Mouse (Mus musculus) myocyte (in vitro differentiated cells): ENCODE measurements at regions not wholly inside any gene's neighbourhood (a gene's known extent, or its start where the extent isn't known, plus 50 kb on each side); places are given as distances from the start of the nearest gene placed in this dataset.

ENCODE experiments used
- H3K27me3 ChIP-seq: one replicate; pipeline ENCODE4 v1.6.1; 2011; ENCODE audit not compliant: control insufficient read depth, insufficient read depth, insufficient read length
- H3K36me3 ChIP-seq: one replicate; pipeline ENCODE4 v1.6.1; 2011; ENCODE audit not compliant: control insufficient read depth, insufficient read depth
- H3K4me2 ChIP-seq: one replicate; pipeline ENCODE4 v1.6.1; 2011; ENCODE audit warnings: low read depth, control low read depth
- H3K4me3 ChIP-seq: one replicate; pipeline ENCODE4 v1.5.1; 2011; ENCODE audit warnings: mild to moderate bottlenecking, control low read depth, moderate library complexity
- H3K79me2 ChIP-seq: one replicate; pipeline ENCODE4 v1.6.1; 2011; ENCODE audit not compliant: control insufficient read depth, insufficient read depth
- H3ac ChIP-seq: one replicate; pipeline ENCODE4 v1.6.1; 2011; ENCODE audit not compliant: control insufficient read depth, insufficient read length
- CEBPB ChIP-seq: IDR thresholded peaks from 2 replicates; pipeline ENCODE4 v1.6.1; 2011; ENCODE audit warnings: mild to moderate bottlenecking, moderate library complexity; ENCODE audit not compliant: poor library complexity, insufficient read depth, severe bottlenecking
- E2F4 ChIP-seq: IDR thresholded peaks from one replicate; pipeline ENCODE4 v1.6.1; 2011; ENCODE audit warnings: mild to moderate bottlenecking, control low read depth, moderate library complexity; ENCODE audit not compliant: insufficient read depth
- MAX ChIP-seq: IDR thresholded peaks from one replicate; pipeline ENCODE4 v1.6.1; 2011; ENCODE audit warnings: low read depth, mild to moderate bottlenecking, control low read depth
- MYOD1 ChIP-seq, 3 experiments: IDR thresholded peaks; one replicate each; pipeline ENCODE4 v1.6.1; 2011; ENCODE audit warnings: control low read depth in 2 of 3, low read depth in 2 of 3, mild to moderate bottlenecking in 2 of 3, moderate library complexity in 1 of 3; ENCODE audit not compliant: insufficient read length in 2 of 3, control insufficient read depth in 1 of 3
- MYOG ChIP-seq, 3 experiments: IDR thresholded peaks; one replicate each; pipeline ENCODE4 v1.6.1; 2011; ENCODE audit warnings: control low read depth in 2 of 3, low read depth in 2 of 3, mild to moderate bottlenecking in 2 of 3; ENCODE audit not compliant: insufficient read length in 2 of 3, control insufficient read depth in 1 of 3, insufficient read depth in 1 of 3
- POLR2A ChIP-seq: IDR thresholded peaks from one replicate; pipeline ENCODE4 v1.6.1; 2011; ENCODE audit warnings: low read depth, mild to moderate bottlenecking, control low read depth, moderate library complexity; ENCODE audit not compliant: insufficient read length
- POLR2AphosphoS2 ChIP-seq: IDR thresholded peaks from one replicate; pipeline ENCODE4 v1.6.1; 2011; ENCODE audit warnings: low read depth, control low read depth; ENCODE audit not compliant: insufficient read length
- SRF ChIP-seq: IDR thresholded peaks from one replicate; pipeline ENCODE4 v1.6.1; 2011; ENCODE audit warnings: low read depth; ENCODE audit not compliant: control insufficient read depth, insufficient read length
- TCF3 ChIP-seq: IDR thresholded peaks from one replicate; pipeline ENCODE4 v1.6.1; 2011; ENCODE audit warnings: low read depth, control low read depth; ENCODE audit not compliant: insufficient read length
- USF1 ChIP-seq: IDR thresholded peaks from one replicate; pipeline ENCODE4 v1.6.1; 2011; ENCODE audit warnings: low read depth, mild to moderate bottlenecking, control low read depth, moderate library complexity

GRCm38 (mm10) chr13:51899319-51900042 is 53.0 kb downstream of the Gadd45g start:
- Histone ChIP-seq H3K36me3 (no peaks in the 10 kb centered on the region), H3K4me2 (no peak overlapping the region), H3K79me2 (no peaks in the 10 kb centered on the region), H3K4me3 (no peak overlapping the region), H3K27me3 (no peaks in the 10 kb centered on the region), H3ac (no peak overlapping the region)
- no peak for TF ChIP-seq USF1
- TF ChIP-seq E2F4 = no peak
- peak in 1 of 3 experiments; percentile 19 for TF ChIP-seq MYOG (IDR thresholded peaks at IDR 0.05; ENCODE audit: control insufficient read depth in 1 of 3, insufficient read depth in 1 of 3, insufficient read length in 2 of 3, low read depth in 2 of 3)
- peak; percentile 8 for TF ChIP-seq TCF3
- TF ChIP-seq MAX = no peak

- H3K27me3 ChIP-seq = no peaks in the 10 kb centered on the region
- no peak overlapping the region for H3K4me2 ChIP-seq
- no peaks in the 10 kb centered on the region for H3K79me2 ChIP-seq
- H3K4me3 ChIP-seq = no peak overlapping the region
- no peaks in the 10 kb centered on the region for H3K36me3 ChIP-seq
- no peak overlapping the region for H3ac ChIP-seq
- TF ChIP-seq E2F4 (no peak), MYOD1 (IDR thresholded peaks at IDR 0.05; ENCODE audit: control insufficient read depth in 1 of 3, insufficient read length in 2 of 3, low read depth in 2 of 3) (peak in 1 of 3 experiments; percentile 15)
These were observed 53.6 kb downstream of the Gadd45g start for GRCm38 (mm10) chr13:51900043-51900440.

- no peak overlapping the region for H3K4me2 ChIP-seq
- no peak for TF ChIP-seq USF1
- TF ChIP-seq CEBPB = no peak
- TF ChIP-seq POLR2A = no peak
- TF ChIP-seq MAX = no peak
- TF ChIP-seq MYOG (IDR thresholded peaks at IDR 0.05; ENCODE audit: control insufficient read depth in 1 of 3, insufficient read depth in 1 of 3, insufficient read length in 2 of 3, low read depth in 2 of 3) = peak in 2 of 3 experiments; percentile 76 to 85
- TF ChIP-seq MYOD1 (IDR thresholded peaks at IDR 0.05; ENCODE audit: control insufficient read depth in 1 of 3, insufficient read length in 2 of 3, low read depth in 2 of 3) = peak in 2 of 3 experiments; percentile 71 to 74
- H3K4me3 ChIP-seq = no peak overlapping the region
These were observed 56.2 kb downstream of the Gadd45g start for GRCm38 (mm10) chr13:51902482-51903285.

GRCm38 (mm10) chr13:51903324-51903939 is 57.0 kb downstream of the Gadd45g start:
- no peaks in the 10 kb centered on the region for H3K36me3 ChIP-seq
- H3K27me3 ChIP-seq = no peaks in the 10 kb centered on the region
- no peak overlapping the region for H3K4me2 ChIP-seq
- no peak overlapping the region for H3K4me3 ChIP-seq
- H3K79me2 ChIP-seq = no peaks in the 10 kb centered on the region
- TF ChIP-seq TCF3 = no peak
- no peak for TF ChIP-seq SRF
- no peak for TF ChIP-seq USF1
- TF ChIP-seq MYOG (IDR thresholded peaks at IDR 0.05; ENCODE audit: control insufficient read depth in 1 of 3, insufficient read depth in 1 of 3, insufficient read length in 2 of 3, low read depth in 2 of 3) = no peak
- TF ChIP-seq CEBPB = no peak
- no peak overlapping the region for H3ac ChIP-seq

More at GRCm38 (mm10) chr13:51902482-51903285, 56.2 kb downstream of the Gadd45g start:
- H3ac ChIP-seq = no peak overlapping the region
- H3K27me3 ChIP-seq = no peaks in the 10 kb centered on the region
- H3K36me3 ChIP-seq = no peaks in the 10 kb centered on the region
- no peaks in the 10 kb centered on the region for H3K79me2 ChIP-seq

GRCm38 (mm10) chr13:51905270-51905669 is 58.8 kb downstream of the Gadd45g start:
- Histone ChIP-seq H3K79me2 (no peaks in the 10 kb centered on the region), H3K27me3 (no peaks in the 10 kb centered on the region), H3K4me3 (no peak overlapping the region), H3ac (no peak overlapping the region), H3K36me3 (no peaks in the 10 kb centered on the region), H3K4me2 (no peak overlapping the region)
- TF ChIP-seq POLR2A = no peak
- TF ChIP-seq MAX = no peak
- TF ChIP-seq TCF3 = no peak
- TF ChIP-seq MYOD1 (IDR thresholded peaks at IDR 0.05; ENCODE audit: control insufficient read depth in 1 of 3, insufficient read length in 2 of 3, low read depth in 2 of 3) = no peak
- TF ChIP-seq POLR2AphosphoS2 = no peak
